Mouse (Mus musculus): ENCODE measurements at regions not wholly inside any gene's neighbourhood (a gene's known extent, or its start where the extent isn't known, plus 50 kb on each side); places are given as distances from the start of the nearest gene placed in this dataset.
A peak's percentile ranks its signal among the peaks of the same experiment; 100 is the strongest.

DNA sequence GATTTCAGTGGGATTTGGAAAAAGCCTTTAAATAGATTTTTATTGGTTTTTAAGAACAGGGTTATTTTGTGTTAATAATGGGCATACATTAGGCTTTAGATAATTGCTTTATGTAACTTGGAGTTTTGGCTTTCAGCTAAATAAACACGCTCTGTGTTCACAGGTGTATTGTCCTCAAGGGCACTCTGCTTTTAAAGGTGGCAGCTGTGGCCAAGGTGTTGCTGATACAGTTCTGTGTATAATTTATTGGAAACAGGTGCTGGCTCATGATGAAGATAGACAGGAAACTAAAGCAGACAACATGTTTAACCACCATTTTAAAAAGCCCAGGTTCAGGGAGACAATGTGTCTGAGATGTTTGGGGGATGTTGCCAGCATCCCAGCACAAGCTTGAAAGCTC lies 242.3 kb upstream of the Lrtm1 start:
- no peak for DNase-seq

DNA sequence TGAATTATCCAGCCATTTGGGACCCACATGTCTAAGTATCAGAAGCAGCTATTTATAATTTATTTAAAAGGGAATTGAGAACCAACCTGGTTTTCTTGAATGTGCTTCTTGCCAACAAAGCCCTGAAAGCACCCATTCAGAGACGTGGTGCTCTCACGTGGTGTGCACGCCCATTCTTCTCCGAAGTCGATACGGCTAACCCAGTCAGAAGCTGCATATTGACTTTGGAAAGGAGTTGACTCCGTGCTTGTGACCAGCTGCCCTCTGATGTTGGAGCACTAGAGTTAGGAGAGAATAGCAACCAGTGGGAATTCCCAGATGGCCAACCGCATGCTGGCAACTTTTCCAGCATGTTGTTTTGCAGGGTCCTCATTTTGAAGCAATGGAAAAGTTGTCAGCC lies 240.2 kb upstream of the Lrtm1 start:
- no peak for DNase-seq

DNA sequence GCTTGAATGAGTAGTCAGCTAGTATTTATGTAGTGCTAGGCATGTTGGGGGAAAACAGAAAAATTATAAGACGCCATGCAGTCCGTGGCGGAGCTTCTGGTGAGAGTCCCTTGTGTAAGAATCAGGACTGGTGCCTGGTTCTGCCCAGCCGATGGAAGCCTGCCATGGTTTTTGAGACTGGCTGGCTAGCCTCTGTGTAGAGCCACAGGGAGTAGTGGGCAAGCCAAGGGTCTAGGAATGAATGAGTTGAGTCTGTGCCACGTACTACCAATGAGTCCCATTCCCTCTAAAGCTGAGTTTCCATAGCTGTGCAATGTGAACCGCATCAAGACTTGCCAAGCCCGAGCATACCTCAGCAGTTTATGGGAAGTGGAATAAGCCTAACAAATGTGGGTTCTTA lies 236.3 kb upstream of the Lrtm1 start:
- peak; percentile 27 to 41 for DNase-seq

DNA sequence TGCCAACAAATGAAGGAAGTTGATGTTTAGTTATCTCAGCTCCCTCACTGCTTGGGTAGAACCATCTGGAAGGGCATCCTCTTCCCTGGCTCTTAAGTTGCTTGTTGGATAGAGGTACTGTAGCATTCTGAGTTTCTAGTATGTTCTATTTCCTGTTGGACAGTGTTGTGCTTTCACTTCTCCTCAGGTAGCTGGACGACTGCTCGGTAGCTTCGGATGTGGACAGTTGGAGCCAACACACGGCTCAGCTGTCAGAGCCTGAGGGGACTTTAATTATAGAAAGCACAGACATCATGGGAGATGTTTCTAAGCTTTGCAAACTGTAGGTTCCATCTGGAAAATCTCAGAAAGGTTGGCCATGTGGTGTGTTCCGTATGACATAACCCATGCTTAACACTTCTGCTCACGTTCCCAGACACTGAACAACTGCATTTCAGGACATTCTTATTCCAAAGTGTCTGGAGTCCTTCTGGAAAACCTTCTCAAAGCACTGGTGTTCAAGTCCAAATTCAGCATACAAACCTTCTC lies 233.8 kb upstream of the Lrtm1 start:
- DNase-seq, result no peak

DNA sequence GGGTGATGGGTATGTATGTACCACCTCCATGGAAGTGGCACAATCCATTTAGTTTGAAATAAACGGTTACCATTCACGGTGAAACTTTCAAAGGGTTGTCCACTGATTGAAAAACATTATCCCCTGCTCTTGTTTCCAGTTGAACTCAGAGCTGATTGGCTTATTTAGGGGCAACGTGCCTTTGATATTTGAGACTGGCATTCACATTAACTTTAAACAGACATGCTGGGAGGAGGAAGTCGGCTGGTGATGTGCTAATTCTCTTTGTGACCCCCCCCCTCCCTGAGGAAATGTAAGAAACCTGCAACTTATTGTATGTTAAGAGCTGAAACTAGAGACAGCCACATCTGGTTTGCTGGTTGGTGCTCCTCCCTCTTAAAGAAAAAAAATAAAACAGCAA lies 219.7 kb upstream of the Lrtm1 start:
- no peak for DNase-seq

DNA sequence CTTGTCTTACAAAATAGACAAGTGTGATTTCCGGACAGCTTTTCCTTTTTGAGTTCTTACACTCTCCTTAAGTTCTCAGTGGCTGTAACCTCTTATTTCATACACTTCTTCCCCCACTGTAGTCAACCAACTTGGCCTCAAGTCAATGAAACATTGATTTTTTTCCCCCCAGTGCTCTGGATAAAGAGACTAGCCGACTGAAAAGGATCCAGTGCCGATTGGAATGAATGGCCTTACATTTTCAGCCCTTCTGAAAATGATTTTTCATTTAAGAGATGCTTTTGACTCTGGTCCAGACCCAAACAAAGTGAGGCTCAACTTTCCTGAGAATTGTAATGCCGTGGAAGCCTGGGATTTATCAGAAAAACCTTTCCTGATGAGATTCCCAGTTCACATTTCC lies 216.3 kb upstream of the Lrtm1 start:
- no peak for DNase-seq

DNA sequence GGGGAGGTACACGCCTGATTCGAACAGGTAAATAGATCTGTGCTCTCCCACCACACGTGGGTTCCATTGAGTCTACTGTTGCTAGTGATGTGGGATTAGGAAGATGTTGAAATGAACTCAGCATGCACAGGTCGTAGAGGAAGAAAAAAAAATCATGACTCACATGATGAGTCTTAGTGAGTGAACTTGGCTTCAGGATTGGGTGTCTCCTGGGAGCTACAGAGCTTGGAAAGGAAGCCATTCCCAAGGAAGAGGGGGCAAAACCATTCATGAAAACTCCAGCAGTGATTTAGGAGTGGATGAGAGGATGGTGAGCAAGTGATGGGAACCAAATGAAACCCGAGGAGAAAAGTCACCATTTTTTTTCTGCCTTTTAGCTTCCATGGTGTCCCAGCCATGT lies 215.9 kb upstream of the Lrtm1 start:
- no peak for DNase-seq

DNA sequence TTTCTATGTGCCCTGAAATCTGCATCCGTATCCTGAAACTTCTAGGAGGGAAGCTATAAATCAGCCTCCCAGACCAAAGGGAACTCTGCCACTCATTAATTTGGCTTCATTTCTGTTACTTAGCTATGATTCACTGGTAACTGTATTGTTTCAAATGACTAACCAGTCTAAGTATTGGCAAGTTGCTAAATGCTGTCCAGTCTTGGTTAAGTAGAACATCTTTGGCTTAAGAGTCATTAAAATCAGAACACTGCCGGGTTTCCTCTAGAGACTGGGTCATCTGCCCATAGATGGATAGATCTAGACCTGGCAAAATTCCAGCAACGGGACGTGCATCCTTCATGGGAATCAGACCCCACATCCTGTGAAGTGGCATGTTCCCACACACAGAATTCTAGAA lies 209.9 kb upstream of the Lrtm1 start:
- no peak for DNase-seq

DNA sequence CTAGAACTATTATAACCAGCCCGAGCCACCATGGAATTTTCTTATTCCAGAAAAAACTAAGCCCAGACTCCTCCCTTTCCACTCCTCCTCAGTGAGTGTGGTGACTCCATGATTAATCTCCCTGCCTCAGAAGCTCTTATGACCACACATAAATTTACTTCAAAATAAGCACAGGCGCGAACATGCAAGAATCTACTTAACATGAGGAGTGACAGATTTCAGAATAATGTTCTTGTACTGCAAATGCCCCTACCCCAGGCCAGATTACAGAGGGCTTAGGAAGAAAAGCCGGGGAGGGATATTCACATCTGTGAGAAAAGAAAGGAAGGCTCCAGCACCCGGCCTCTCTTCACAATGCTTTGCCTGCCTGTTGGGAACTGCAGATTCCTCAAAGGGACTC lies 208.7 kb upstream of the Lrtm1 start:
- DNase-seq, result no peak

DNA sequence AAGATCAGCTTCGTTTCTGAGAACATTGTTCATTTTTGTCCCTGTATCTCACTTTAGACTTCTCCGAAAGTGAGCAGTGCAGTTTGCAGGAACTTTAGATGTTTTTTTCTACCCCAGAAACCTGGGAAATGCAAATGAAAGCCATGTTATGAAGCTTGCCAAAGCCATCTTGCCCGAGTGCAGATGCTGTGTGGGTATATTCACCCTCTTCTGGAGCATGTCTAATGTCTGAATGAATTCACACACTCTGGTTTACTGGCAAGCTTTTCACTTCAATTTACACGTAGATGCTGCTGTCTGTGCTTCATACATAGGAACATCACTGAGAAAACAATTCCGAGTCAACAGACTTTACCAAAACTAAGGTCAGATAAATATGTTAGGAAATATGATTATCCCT lies 197.0 kb upstream of the Lrtm1 start:
- DNase-seq, result no peak

DNA sequence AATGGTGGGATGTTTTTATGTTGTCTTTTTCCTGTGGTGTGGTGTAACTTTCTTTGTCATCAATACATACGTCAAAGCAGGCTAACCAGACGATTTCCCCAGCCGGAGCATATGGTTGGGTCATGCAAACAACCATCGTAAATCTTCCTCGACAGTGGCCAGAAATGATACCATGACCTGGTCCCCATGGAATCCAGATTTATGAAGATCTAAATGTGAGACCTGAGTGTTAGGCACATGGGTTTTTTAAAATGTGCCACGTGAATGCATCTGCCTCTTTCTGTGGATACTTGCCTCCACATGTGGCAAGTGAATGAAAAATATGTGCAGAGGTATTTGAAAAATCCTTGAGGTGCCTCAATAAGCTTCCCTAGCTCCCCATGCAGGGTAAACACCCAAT lies 190.8 kb upstream of the Lrtm1 start:
- no peak for DNase-seq

DNA sequence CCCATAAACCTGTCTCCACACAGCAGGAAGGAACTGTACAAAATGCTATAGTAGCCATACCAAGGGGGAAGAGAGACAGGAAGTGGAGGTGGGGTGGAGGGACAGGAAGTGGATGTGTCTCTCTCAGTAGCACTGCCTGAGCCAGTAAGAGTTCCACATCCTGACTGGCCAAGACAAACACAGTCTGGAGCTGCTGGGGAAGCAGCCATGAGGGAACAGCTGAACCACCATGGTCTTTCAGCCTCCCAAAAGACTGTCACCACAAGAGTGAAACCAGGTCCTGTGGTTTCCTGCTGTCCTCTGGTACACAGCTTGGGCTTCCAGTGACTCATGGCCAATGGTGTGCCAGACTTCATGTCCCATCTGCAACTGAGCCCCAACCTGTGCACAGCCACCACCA lies 180.9 kb upstream of the Lrtm1 start:
- DNase-seq, result no peak

DNA sequence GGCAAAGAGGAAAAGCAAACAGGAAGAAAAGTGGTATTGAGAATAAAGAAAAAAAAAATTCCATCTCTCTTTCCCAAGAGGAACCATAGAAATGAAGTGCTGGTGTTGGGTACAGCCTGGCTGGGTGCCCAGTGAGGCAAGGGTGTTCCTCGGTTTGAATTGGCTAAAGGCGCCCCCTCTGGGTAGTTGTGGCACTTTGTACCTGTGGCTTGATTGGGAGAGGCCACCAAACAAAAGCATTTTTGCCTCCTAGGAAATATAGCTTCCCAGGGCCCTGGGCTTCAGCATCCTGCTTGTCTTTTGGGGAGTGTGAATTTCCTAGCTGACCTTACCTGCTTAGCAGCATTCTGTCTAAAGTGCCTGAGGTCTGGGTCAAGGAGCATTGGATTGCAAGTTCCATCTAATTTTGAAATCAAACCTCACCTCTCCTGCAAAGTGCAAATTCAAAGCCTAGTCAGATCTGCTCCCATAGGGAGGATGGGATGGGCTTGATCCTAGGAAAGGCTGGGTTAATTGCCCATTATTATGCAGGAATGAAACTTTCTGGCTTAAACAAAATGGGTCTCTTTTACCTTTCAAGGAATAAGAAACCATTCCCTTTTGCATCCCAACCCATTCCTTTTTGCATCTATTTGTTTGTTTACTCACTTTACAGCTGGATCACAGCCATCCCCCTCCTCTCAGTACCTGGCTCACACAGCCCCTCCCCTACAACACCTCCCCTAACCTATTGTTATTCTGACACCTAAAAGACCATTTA lies 169.0 kb upstream of the Lrtm1 start:
- no peak for DNase-seq

All from layer of hippocampus, postnatal 36 days (tissue).